Mouse (Mus musculus) spleen, postnatal 4 days (tissue): ENCODE data around the gene Xpc.
A peak's percentile ranks its signal among the peaks of the same experiment; 100 is the strongest.

Experiments
- DNase-seq, 2 experiments: peaks; one replicate each; pipeline ENCODE4 v3.0.0; 2022; ENCODE audit warnings: low spot score in 2 of 2

Gene Xpc

DNA sequence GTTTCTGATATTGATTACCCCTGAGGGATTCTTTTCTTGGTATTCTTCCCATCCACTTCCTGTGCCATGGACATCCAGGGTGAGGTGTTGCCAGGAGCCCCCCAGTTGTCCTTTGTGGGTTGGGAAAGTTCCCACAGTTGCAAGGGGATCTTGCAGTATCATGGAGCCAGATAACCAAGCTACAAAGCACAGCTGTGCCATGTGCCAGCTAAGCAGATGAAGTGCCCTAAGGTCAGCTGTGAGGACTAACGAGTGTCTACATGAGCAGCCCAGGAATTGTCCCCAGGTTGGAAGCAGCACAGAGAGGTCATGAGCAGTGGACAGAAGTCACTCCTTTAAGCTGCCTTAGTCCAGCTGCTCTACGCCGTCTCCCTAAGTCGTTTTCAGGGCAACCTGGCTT lies 9.9 kb upstream of the Xpc start:
- no peak for DNase-seq

DNA sequence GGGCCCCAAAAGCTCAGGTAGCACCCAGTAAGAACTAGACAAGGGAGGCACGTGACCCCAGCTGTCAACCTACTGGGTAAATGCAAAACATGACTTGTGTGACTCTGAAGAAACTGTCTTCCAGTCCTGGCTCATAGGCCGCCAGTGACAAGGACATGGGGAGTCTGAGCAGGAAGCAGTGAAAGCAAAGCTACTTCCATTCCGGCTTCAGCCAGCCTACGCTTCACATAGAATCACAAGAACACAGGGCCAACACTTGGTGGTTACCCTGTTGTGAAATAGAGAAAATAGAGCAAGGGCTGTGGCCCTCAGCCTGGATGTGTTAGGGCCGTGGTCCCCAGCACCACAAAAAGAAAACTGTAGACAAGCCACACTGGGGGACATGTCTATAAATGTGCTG lies 7.1 kb upstream of the Xpc start:
- no peak for DNase-seq

- no peak for DNase-seq
These were observed 2.8 kb upstream of the Xpc start for GRCm38 (mm10) chr6:91518454-91519020.

- no peak for DNase-seq
These were observed 838 bp downstream of the Xpc start for GRCm38 (mm10) chr6:91514737-91515362.

DNA sequence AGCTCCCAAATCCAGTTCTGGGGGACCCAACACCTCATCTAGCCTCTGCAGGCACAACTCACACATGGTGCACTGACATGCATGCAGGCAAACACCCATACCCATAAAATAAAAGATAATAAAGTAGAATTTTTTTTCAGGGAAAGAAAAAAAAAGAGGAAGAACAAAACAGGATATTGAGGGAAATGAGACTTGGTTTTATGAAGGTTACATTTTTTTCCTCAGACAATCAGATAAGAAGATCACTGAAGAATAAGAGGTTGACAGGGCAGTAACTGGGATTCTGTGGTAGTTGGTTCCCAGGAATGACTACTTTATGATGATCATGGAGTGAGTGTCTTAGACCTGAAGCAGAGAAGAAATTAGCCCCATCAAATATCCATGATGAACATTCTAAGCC lies 1.6 kb downstream of the Xpc start:
- no peak for DNase-seq

- DNase-seq = no peak
These were observed 5.5 kb downstream of the Xpc start for GRCm38 (mm10) chr6:91510211-91510610.

- peak; percentile 76 to 93 for DNase-seq
These were observed 6.4 kb downstream of the Xpc start for GRCm38 (mm10) chr6:91509326-91509725.

- no peak for DNase-seq
These were observed 7.6 kb downstream of the Xpc start for GRCm38 (mm10) chr6:91508041-91508440.

DNA sequence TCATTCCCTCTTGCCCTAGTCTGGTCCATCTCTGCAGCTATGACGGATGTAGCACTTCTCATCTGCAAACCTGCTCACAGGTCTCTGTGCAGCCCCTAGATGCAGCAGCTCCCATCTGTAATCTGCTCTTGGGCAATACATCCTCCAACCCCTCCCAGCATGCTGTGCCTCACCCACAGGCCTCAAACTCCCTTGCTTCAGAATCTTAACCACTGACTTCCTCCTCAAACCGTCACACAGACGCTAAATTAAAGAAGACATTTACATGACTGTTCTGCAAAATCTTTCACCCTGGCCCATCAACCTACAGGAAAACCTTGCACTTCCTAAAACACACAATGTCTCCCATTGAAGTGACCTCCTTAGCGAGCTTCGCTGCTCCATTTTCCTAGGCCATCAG lies 9.7 kb downstream of the Xpc start:
- DNase-seq = peak in 1 of 2 experiments; percentile 25

DNA sequence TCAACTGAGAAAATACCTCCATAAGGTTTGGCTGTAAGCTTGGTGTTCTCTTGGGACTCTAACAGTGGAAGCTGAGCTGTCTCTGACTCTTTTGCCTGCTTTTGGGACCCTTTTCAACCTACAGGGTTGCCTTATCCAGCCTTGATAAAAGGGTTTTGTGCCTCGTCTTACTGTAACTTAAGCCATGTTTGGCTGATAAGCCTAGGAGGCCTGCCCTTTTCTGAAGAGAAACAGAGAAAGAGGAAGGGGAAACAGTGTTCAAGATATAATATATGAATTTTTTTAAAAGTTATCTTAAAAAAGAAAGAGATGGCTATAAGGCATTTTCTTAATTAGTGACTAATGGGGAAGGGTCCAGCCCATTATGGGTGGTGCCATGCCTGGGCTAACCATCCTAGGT lies 12.4 kb downstream of the Xpc start:
- DNase-seq = no peak

- no peak for DNase-seq
These were observed 21.2 kb downstream of the Xpc start for GRCm38 (mm10) chr6:91494526-91494925.

DNA sequence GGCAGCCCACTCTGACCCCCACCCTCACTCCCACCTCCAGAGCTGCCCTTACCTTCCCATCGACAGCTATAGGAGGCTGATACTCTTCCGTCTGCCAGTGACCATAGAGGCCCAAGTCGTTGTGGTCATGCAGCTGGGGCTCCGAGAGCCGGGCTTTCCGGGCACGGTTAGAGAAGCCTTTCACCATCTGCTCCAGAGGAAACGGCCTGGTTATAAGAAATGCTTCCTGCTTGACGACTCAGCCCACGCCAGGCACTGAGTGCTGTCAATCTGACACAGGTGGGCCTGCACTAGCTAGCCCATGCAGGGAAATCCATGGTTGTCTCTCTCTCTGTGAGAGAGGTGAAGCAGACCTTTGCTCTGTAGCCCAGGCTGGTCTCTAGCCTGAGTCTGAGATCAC lies 22.6 kb downstream of the Xpc start:
- no peak for DNase-seq

DNA sequence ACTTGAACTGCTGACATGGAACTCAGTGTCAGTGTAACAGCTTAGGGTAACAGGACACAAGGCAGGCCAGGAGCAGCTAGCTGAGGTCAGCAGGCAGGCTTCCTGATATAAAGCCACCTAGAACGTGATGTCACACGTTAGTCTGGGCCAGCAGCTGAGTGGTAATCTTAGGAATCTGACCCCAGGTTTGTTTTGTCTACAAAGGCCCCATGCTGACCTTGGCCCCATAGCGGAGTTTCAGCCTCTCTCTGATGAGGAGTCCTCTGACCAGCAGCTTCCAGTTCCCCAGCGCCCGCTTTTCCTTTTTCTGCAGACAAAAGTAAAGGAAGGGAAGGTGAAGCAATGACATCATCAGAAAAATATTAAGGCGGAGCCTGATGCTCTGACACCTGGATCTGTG lies 24.7 kb downstream of the Xpc start:
- DNase-seq = no peak

- no peak for DNase-seq
These were observed 25.8 kb downstream of the Xpc start for GRCm38 (mm10) chr6:91489872-91490271.

GRCm38 (mm10) chr6:91488496-91489212 lies 27.0 kb downstream of the Xpc start:
- no peak for DNase-seq

DNA sequence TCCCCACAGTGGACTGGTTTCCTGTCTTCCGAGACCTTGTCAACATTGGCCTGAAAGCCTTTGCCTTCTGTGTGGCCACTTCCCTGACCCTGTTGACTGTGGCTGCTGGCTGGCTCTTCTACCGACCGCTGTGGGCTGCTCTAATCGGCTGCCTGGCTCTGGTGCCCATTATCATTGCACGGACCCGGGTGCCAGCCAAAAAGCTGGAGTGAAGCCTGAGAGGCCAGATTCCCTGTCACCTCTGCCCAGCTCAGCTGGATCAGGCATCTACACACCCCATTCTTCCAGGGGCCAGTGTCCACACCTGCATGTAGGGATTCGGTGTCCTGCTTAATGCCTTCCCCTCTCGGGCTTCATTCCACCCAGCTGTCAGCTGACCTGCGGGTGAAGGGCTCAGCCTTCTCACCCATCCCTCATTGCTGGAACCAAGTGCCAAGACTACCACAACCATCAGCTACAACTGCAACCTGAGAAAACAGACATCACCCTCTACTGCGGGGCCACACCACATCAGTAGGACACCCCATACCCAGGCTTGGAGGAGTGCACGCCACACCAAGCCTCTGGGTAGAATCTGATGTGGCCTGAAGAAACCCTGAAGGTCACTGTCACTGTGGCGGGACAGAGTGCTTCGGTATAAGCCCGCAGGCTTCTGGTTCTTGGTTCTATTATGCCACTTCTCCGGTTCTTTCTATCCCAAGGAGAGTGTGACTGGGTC lies 28.8 kb downstream of the Xpc start:
- no peak for DNase-seq

DNA sequence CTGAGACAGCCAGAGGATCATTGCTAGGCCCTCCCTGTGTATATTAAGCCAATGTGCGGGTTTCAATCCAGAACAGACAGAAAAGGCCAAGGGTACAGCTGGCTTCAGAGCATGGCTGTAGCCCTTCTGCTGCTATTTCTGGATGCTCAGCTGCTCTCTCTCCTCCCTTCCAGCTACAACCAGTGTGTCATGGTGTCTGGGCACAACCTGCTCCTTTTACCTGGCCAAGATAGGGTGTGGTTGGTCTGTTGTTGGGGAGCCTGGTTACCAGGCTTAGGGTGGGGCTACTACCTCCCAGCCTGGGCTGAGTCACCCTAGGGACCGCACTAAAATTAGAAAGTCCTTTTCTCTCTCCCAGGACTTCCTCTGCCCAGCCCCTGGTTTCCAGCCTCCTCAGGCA lies 32.3 kb downstream of the Xpc start:
- no peak for DNase-seq

DNA sequence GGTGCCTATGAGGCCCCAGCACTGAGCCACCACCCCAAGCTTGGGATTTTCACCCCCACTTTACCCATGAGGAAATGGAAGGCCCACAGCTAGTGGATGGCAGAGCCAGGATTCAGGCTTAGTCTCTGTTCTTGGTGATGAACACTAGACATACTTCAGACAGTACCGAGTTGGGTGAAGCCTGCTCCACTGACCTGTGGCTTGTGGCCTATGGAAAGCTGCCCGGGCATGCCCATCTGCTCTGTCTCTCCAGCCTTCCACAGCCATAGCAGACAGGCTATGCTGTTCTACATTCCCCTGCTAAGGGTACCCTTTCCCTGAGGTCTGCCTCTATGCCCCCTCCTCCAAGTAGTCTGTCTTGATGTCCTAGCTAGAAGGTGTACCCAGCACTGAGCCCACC lies 39.1 kb downstream of the Xpc start:
- no peak for DNase-seq

- no peak for DNase-seq
These were observed 41.1 kb downstream of the Xpc start for GRCm38 (mm10) chr6:91474441-91475190.

- no peak for DNase-seq
These were observed 41.8 kb downstream of the Xpc start for GRCm38 (mm10) chr6:91473805-91474440.
